24 mouse cellular contexts compared by ENCODE assay signal in genomic region chr7:44550409-44550678, GRCm38 (mm10). TPM values are rescaled to one million over a fixed set of nuclear protein-coding genes. Genes with fewer than 3 reads are reported as not detected.
"Had no signal": no experiment of that assay in that cellular context is flagged by ENCODE, and none has a peak within 500 bp of the region (broad histone marks: within the 10 kb centered on the region; RNA-seq: fewer than 3 reads in every experiment).

No protein-coding gene starts in this region.

- H3K27ac ChIP-seq: liver, embryonic 13.5 days; liver, embryonic 15.5 days; lung, embryonic 15.5 days; macrophage; midbrain, embryonic 13.5 days; midbrain, embryonic 15.5 days had no signal

- H3K9me3 ChIP-seq: liver, embryonic 13.5 days; liver, embryonic 15.5 days; lung, embryonic 15.5 days; megakaryocyte, embryonic 14.5 days; midbrain, embryonic 13.5 days; midbrain, embryonic 15.5 days had no signal

- H3K9ac ChIP-seq: liver, embryonic 13.5 days; liver, embryonic 15.5 days; liver, postnatal 0 days; lung, embryonic 15.5 days; midbrain, embryonic 13.5 days; midbrain, embryonic 15.5 days had no signal

- H3K4me3 ChIP-seq: liver, embryonic 13.5 days; liver, embryonic 15.5 days; lung, embryonic 15.5 days; megakaryocyte, embryonic 14.5 days; midbrain, embryonic 13.5 days; midbrain, embryonic 15.5 days had no signal

- ATAC-seq: liver, postnatal 0 days; lung, postnatal 0 days; midbrain, embryonic 13.5 days; midbrain, embryonic 15.5 days had no signal

- H3K4me2 ChIP-seq: liver, embryonic 13.5 days; liver, embryonic 15.5 days; lung, embryonic 15.5 days; midbrain, embryonic 11.5 days; midbrain, embryonic 13.5 days; midbrain, embryonic 15.5 days had no signal

- DNase-seq: liver, embryonic 13.5 days; liver, postnatal 0 days; lung, adult 2 months; lung, postnatal 14 days; lung, postnatal 36 days; retina, postnatal 1 day; right cerebral cortex, adult 18-20 months; right cerebral cortex, postnatal 25 days; right cerebral cortex, postnatal 4 days; thymus, adult 18-20 months; thymus, postnatal 25 days had no signal

- H3K27me3 ChIP-seq: liver, embryonic 13.5 days; liver, embryonic 15.5 days; lung, embryonic 15.5 days; megakaryocyte, embryonic 14.5 days; midbrain, embryonic 13.5 days; midbrain, embryonic 15.5 days had no signal

RNA-seq across cellular contexts. Expression of gene Spib, which starts 18.5 kb away (rescaled TPM):
- total RNA-seq: midbrain, postnatal 0 days had no signal
- polyA plus RNA-seq: midbrain, embryonic 11.5 days; midbrain, embryonic 13.5 days; neural tube, embryonic 11.5 days; neural tube, embryonic 14.5 days; stomach, embryonic 14.5 days had no signal

RNA-seq across cellular contexts. Expression of gene Napsa, which starts 21.8 kb away (rescaled TPM):
- total RNA-seq: midbrain, postnatal 0 days had no signal

RNA-seq across cellular contexts. Expression of gene Mybpc2, which starts 25.9 kb away (rescaled TPM):
- total RNA-seq: megakaryocyte progenitor cell, adult 5-6 weeks had no signal
- polyA plus RNA-seq: liver, embryonic 13.5 days; macrophage; midbrain, embryonic 11.5 days; neural tube, embryonic 11.5 days had no signal
